Mouse (Mus musculus) kidney, adult 9 months (tissue): ENCODE results near the gene Cmss1.

Experiments used
- DNase-seq: peaks from one replicate; pipeline ENCODE4 v3.0.0; 2022

Cmss1 gene

DNA sequence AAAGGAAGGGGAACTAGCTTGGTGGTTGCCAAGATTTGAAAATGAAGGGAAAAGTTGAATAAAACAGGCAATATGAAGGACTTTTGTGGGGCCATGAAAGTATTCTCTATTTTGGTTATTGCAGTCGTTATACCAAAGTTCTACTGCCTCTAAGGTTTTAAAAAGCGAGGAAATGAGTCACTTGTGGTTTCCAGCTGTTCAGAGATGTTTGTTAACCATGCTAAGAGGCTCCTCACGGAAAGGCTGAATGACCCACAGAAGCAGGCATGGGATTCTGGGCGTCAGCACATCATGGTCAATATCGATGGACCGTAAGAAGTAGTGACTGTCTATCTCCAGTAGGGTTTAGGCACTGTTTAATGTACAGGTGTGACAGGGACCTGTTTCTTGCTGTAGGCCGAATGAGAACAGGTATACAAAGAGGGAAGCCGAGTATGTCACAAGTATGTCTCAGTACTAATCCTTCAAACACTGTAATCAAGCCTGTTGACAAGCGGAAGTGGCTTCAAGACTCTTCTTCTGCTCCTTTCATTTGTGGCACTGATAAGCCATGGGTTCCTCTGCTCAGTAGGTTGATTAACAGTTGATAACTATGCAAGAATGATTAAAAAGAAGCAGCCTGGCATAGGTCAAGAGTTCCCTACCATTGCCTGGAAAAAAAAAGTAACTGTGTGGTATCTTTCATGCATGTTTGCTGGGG lies 227.9 kb downstream of the Cmss1 start:
- DNase-seq = no peak

DNA sequence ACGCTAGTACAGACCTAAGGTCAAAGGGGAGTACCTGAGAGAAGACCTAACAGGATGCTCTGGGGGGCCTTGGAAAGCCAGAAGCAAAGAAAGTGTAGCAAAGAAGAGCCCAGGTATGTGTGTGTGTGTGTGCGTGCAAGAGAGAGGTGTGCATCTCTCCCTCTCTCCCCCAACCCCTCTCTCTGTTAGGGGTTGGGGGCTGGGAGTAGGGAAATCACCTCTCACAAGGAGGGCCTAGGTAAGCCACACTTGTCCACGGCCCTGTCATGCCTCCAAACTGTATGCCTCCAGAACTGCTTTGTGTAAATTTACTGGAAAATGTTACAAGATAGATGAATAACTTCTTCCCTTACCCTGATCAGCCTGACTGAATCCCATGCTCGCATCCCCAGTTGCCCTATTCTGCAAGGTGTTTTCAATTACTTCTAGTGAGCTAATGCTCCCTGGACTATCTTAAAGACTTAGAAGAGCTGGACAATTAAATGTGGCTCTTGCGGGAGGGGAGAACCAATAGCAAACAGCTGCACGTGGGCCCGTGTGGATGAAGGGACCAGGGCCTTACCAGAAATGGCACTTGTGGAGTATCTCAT lies 231.3 kb downstream of the Cmss1 start:
- no peak for DNase-seq

DNA sequence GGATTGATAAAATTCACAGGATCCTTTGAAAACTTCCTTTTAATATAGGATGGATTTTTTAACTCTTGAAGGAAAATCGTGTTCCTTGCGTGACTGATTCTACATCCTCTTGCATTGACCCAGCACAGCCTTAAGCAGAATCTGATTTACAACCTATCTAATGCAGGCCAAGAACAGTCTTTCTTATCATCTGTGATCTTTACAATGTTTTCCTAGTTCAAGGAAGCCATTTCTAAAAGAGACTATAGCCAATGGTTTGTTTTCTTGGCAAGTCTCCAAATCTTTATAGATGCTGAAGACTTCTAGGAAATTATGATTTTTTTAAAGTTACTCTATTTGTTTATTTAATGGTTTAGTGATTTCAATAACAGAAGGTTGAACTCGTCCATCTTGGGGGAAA lies 234.5 kb downstream of the Cmss1 start:
- DNase-seq = no peak

DNA sequence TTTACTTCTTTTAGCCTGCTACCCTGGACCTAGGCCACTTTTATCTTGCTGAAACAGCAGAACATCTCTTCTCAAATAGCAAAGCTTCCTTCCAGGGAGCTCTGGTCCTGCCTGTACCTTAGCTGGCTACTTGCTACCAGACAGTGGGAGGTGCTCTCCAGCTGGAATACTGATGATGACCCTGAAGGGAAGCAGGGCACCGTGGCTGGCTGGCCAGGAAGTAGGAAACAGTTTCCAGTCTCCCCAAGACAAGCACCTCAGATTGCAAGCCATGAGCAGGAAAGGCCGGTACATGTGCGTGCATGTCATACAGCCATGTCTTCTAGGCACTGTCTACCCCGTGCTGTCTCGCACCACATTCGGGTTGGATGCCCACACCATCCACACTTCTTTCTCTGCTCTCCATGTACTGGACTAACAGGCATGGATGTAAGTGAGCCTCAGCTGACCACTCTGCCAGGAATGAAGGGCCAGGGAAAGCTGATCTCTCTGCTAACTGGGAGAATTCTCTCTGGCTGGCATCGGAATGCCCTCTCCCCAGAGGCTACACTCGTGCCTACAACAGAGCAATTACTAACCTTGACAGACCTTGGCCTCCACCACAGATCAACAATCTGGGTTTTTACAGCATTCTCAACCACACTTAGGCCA lies 236.7 kb downstream of the Cmss1 start:
- peak; percentile 49 for DNase-seq

DNA sequence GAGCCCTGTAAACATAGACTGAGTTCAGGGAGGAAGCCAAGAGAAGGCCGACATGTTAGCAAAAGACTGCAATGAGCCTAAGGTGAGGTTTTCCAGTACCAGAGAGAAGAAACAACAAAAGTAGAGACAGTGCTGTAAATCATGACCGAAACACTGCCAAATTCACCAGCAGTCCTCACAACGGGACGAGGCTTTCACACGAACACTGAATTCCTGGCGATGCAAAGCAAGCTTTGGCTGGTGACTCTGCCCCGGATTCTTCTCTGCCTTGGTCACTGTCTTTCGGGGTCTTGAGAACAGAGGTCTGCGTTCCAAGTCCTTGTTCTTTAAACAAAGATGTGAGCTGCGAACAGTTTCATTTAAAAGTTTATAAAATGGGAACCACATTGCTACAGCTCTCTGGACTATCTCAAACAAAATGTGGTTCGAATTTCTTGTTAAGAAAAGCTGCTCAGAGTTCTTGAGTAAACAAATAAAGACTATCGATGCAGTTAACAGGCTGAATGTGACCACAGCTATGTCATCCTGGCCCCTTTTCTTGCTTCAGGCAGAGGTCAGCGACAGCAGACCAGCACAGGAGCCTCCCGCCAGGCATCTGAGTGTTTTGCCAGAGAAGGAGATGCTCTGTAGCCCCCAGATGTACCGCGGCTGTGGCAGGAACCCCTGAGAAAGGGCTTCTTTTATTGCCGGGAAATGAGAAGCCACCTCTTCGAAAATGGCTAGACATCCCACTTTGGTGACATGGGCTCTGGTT lies 239.5 kb downstream of the Cmss1 start:
- DNase-seq = no peak

DNA sequence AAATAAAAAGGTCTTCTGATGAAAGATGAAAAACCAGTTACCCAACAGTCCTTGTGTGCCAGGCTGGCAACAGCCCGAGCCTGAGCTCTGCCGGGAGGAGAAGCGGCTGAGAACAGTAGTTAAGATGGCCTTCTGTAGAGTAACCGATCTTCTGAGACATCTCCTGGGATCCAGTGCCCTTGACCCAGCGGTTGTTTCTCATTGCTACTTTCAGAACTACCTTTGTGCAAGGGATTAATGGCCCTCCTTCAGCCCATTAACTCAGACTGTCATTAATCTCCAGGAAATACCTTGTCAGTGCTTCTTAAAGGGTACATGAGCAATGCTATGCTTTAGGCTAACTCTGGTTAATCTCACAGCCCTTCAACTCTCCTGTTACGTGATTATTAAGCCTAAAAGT lies 240.5 kb downstream of the Cmss1 start:
- DNase-seq = no peak

DNA sequence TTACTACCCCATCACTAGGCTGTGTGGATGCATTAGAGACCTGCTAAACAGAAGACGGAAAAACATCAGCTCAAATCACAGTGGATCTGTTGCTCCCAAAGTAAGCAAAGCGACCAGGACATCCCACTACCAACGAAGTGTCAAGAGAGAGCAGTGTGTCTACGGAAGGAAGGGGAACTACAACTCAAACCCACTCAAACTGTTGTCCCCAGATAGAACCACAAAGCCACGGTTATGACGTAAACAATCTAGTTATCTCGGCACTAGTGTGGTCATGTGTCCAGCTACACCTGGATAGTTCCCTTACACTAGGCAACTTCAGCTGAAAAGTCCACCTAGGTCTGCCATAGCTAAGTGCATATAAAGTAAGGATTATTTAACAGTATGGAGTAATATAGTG lies 242.2 kb downstream of the Cmss1 start:
- no peak for DNase-seq

DNA sequence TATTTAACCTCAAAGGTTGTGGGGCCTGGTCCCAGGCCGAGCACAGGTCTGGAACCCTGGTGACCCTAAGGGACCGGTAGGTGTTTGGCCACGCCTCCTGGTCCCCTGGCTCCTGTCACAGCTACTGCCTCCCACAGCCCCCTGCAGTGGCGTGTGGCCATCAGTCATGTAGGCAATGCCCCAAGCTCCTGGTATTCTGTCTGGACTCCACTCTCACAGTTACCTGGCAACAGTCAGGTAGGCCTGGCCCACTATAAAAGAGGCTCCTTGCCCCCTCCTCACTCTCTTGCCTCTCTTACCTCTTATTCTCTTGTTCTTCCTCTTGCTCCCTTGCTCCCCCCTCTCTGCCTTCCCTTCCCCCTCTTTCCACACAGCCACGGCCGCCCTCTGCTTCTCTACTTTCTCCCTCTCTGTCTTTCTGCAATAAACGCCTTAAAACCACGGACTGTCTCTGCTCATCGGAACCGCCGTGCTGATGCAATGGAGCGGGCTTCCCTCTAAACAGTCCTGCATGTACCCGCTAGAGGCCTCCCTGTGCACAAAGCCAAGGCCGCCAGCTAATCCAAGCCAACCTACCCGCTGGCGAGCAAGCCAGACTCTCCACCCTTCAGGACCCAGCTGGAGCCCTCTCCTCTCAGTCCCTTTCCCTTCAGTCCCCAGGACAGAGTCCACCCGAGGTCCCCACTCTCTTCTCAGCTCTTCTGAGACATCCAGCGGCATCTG lies 243.8 kb downstream of the Cmss1 start:
- DNase-seq = peak; percentile 38

DNA sequence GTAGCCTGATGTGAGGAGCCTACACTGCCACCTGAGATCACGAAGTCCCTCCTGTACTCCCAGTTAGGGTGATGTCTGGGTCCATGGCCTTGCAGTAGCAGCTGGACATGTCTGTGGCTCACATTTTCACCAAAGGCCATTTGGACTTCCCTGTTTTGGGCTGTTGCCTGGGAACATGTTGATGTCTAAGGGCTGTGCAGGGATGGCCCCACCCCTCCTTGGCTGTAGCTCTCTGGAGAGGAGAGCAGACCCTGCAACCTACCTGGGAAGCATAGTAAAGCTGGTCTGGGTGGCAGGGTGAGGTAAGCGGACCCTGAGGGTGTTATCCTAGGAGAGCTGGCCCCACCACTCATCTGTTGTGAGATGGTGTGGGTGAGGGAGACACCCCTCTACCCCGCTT lies 245.9 kb downstream of the Cmss1 start:
- DNase-seq = no peak

DNA sequence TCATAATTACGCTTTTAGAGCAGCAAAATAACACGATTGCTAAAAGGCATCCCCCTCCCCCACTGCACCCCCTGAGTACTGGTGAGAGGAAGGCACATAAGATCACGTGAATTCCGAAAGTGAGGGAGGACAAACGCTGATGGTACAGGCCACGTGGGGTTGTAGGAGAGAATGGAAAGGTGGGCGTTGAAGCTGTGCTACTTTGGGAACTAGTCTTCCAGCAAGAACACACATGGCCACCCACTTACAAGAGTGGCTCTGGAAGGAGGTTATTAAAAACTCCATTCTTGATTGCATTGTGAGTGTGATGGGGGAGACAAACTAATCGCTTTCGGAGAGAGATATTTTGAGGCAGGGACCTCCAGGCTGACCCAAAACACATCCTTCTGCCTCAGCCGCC lies 247.4 kb downstream of the Cmss1 start:
- no peak for DNase-seq

DNA sequence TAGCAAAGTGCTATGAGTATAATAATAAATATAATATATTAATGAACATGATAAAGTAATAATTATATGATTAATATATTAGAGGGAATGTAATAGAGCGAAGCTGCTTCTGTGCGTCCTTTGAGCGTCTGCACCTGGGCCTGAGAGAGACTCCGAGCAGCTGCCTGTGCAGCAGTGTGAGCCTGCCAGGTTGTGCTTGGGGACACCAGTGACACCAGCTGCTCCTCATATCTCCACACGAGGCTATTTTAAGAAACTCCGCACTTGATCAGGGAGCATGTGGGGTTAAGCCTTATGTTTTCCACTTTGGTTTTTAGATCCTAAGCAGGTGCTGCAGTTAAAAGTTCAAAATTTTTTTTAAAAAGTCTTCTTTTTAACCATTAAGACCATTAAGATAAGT lies 249.7 kb downstream of the Cmss1 start:
- no peak for DNase-seq

DNA sequence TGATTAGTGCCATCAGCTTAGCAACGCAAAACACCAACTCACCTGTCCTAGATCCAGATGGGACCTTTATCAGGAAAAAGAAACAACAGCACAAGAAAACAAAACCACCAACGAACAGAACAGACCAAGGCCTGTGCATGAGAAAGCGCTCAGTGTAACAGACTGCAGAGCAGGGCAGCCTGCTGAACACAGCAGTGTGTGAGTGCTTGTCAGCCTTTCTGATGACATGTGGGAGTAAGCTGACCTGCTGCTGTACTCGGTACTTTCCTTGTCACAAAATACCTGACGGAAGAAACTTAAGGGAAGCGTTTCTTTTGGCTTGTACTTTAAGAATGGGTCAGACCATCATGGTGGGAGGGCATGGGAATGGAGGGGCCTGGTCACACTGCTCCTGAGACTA lies 250.2 kb downstream of the Cmss1 start:
- DNase-seq = no peak

DNA sequence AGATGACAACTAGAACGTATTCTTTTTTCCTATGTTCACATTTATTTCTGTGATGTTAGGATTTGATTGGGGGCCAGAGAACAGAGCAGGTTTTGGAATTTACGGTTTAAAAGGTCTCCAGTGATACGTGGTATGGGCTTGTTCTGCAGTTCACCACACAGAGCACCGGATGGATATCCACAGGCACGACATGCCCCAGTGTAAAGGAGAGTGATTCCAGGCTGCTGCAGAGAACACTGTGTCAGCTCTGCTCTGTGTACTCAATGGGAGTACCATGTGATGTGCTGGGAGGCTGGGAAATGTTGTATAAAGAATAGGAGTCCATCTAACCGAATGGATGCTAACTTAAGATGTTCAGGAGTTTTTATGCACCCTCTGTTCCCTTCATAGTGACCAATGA lies 252.7 kb downstream of the Cmss1 start:
- no peak for DNase-seq

DNA sequence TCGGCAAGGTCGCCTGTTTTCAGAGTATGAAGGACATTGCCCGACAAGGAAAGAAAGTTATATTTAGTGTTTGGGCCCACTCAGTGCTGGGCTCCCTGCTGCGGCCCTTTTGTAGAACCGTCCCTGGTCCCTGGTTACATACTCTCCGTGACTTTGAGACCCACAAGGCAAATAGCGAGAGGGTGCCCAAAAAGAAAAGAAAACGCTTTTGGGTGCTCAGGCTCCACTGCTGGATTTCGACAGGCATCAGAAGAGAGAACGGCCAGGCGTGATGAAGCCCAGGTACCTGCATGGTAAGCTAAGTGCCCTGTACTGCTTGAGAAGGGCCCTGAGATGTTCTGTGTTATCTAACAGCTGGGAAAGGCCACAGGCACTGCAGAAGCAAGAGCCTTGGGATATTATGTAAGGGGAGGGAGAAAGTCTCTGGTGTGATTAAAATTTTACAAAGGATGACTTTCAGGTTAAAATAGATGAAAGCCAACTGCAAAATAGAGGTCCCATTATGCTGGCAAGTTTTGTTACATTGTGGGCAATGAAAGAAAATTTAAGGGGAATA lies 253.4 kb downstream of the Cmss1 start:
- no peak for DNase-seq

DNA sequence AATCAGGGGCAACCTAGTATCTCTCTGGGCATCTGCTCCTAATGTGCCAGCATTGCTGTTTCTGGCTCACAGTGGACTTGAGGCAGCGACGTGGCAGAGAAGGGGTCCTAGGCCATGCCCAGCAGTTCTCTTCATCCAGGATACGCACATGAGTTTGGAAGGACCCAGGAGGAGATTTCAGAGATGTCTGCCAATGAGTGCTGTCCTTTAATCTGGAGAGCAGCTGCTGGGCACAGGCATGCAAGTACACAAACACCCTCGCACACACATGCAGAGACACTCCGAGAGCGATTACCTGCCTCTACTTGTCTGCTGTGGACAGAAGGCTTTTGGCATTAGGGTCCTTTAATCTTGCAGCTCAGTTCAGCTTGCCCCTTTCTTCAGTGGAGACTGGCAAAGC lies 253.9 kb downstream of the Cmss1 start, which contains the start of gene Filip1l:
TSS of gene Filip1l (plus strand) at position 343 of the 400 bp plus-strand sequence.
- DNase-seq = no peak

DNA sequence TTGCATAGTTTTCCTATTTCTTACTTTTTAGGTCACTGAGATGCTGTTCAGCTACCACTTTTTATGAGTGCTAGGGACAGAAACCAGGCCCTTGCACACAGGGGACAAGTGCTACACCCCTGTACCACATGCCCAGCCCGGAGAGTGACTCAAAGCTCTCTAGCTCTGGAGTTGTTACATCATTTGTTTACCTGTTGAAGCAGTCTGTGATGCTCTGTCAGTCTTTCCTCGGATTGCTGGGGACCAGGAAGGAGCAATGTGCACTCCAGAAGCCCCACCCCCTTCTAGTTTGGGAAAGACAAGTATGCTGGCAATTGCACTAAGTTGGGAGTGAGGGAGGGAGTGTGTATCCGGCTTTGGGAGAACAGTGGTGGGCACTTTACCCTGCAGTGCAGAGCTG lies 257.0 kb downstream of the Cmss1 start:
- no peak for DNase-seq

DNA sequence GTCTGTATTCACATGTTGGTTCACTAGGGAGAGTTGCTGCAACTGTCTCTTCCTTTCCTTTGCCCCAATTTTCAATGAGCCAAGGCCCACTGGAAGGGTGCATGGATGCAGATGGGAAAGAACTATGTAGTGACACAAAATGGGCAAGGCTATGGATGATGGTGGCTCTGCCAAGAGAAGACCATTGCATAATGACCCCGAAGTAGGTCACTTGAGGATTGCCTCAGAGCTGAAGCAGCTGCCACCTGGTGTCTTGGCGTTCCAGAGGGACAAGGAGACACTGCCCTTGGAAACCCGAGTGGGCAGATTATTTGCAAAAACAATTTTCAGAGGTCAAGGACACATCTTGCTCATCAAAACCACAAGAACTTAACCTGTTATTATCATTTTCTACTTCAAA lies 257.6 kb downstream of the Cmss1 start:
- DNase-seq = no peak

DNA sequence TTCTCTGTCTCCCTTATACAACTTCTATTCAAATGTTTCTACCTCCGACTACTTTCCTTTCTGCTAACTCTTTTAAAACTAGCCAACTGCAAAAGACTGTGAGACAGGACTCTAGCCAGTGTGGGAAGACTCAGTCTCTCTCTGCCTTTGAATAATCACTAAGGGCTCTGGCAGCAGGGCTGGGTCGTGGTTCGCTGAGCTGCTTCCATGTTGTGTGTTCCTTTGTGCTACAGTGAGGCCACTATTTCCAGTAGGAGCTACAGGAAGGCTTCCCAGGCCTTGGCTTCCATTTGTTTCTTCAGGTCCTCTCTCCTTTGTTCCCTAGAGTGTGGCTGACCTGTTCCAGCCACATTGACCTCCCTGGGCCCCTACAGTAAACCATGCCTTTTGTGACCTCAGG lies 260.4 kb downstream of the Cmss1 start:
- DNase-seq = no peak

DNA sequence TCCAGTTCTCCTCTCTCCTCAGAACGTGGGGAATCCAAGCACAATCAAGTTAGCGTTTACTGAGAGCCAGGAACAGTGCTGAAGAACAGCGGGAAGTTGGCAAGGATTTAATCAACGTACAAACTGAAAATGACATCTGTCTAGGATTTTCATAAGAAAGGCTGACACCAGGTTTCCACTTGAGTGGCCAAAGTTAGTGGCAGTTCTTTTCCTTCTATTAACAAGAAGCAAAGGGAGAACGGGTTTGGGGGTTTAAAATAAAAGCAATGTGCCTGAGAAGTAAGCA lies 266.1 kb downstream of the Cmss1 start:
- no peak for DNase-seq

DNA sequence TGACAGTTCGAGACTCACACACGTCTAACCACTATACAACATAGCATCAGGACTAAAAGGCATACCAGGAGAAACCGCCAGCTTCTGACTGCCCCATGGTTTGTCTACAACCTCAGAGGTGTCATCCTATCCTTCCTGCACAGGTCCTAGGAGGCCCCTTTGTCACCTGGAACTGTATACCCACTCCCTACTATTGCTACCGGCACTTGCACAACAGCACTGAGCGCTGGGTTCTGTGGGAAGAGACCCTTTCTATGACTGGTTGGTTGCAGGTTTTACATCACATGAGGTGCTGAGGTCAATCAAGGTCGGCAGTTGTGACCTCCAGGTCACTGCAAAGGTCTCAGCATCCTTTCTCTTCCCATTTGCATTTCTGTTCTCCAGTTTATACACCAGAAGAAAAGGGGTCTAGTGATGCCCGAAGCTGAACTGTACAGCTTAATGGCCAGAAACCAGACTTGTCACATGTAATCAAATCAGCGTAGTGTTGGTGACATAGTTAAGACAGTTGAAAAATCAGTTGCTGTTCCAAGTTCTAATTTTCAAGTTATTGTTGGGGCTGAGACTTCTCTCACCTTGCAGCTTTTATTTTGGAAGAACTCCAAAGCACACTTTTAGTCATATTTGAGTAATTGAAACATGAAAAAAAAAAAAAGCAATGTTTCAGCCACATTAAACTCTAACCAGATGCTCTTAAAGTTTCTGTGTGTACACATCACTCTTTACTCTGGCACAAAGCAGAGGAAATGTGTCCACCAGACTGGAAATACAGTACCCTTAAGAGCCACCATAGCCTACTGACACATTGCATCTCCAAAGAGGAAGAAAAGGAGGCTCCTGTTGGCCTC lies 266.7 kb downstream of the Cmss1 start:
- no peak for DNase-seq

DNA sequence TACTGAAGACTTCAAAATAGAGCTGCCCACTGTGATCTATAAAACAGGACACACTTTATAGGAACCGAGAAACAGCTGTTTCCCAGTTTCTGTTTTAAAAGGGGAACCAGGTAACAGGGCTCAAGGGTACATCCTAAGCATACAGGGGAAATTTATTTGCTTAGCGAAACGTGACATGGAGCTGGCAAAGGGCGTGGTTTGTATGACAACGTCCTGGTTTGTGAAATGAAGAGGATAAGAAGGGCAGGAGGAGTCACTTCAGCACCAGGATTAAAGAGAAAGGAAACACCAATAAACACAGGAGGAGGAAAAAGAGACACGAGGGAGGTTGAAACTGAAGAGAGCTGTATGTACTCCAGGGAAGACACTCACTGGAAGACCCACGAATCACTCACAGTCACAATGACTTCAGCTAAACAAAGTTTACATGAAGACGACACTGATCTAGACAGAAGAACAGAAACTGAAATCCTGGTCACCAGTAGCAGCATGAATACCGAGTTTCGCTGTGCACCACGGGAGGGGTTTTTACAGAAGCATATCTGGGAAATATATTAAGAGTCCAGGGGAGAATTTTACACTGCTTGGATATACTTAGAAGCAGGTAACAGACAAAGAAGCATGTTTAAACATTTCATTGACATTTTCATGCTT lies 269.8 kb downstream of the Cmss1 start:
- DNase-seq = peak; percentile 46
